Mouse (Mus musculus) adrenal gland, postnatal 4 days (tissue): ENCODE results near the gene Mrpl38. TPM values are rescaled to one million over a fixed set of nuclear protein-coding genes. Genes with fewer than 3 reads are reported as not detected.
"Not testable (repeated sequence)": the region's sequence is repeated elsewhere in the genome, so short reads cannot be mapped to it uniquely, and the experiment has no call there.

Experiments used
- DNase-seq, 2 experiments: peaks; one replicate each; pipeline ENCODE4 v3.0.0; 2021 to 2022; ENCODE audit warnings: low spot score in 2 of 2, mixed read lengths in 2 of 2
- total RNA-seq, 2 experiments: library from RNA; stranded (reverse); gene quantifications; 2 replicates each; pipeline ENCODE4 v1.2.3; 2021

The Mrpl38 gene
- total RNA-seq, 2 experiments from 2014 or later, result 75.4 to 81.6 TPM

DNA sequence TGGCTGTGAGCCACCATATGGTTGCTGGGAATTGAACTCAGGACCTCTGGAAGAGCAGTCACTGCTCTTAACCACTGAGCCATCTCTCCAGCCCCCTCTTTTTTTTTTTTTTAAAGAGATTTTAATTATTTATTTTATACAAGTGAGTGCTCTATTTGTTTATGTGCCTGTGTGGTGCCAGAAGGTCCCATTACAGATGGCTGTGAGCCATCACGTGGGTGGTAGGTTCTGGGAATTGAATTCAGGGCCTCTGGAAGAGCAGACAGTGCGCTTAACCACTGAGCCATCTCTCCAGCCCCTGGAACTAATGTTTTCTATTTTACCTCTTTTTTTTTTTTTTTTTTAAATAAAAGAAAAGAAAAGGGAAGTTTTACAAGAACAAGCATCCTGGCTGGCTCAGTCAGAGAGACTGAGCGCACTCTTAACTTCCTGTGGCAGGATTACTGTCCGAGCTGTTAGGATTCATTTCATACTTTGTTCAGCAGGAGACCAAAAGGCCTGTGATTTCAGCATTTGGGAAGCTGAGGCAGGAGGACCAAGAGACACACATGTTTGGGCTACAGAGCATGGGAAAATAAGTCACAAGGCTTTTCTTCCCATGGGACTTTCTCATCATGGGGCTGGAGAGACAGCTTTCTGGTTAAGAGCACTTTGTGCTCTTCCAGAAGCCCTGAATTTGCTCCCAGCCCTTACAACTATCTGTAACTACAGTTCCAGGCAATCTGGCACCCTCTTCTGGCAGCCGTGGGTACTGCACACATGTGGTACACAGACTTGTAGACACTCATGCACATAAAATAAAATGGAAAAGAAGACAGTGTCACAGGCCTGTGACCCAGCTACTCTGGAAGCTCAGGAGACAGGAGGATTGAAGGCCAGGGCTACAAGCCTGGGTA lies 42.2 kb downstream of the Mrpl38 start:
- DNase-seq, result no peak

DNA sequence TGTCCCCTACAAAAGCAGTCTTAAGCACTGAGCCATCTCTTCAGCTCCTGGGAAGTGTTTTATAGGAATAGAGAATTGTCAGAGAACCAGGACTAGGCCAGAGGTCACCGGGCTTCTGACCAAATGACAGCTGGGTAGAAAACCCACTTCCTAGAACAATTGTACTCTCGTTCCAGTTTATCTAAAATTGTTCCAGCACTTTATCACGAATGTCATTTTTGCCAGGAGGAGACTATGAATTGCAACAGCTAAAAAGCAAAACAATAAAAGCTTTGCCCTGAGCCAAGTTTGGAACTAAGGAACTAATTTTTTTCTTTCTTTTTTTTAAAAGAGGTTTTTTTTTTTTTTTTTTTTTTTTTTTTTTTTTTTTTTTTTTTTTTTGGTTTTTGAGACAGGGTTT lies 43.1 kb downstream of the Mrpl38 start:
- DNase-seq, result no peak

DNA sequence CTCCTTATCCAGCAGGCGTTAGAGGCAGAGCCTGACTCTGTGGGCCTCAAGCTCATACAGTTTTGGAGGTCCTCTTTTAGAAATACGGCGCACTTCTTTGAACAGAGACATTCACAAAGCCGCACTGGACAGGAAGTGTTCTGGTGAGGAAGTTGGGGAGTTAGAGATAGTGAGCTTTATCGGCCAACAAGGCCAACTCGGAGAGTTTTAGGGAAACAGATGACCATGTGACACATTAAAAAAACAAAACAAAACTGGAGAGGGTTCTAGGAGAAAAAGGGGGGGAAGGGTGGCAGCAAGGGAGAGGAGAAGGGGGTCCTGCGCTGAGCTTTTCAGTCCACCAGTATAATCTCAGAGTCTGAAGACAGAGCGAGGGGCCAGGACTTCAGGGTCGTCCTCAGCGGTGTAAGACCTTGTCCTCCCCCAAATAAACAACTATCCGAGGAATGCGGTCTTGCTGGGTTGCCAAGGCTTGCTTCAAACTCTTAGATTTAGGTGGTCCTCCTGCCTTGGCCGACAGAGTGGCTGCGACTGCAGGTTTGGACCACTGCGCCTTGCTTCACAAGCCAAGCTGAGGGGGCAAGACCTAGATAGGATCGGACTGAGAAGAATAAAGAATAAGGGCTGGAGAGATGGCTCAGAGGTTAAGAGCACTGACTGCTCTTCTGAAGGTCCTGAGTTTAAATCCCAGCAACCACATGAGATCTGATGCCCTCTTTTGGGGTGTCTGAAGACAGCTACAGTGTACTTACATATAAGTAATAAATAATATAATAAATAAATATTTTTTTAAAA lies 44.7 kb downstream of the Mrpl38 start:
- DNase-seq, result no peak

DNA sequence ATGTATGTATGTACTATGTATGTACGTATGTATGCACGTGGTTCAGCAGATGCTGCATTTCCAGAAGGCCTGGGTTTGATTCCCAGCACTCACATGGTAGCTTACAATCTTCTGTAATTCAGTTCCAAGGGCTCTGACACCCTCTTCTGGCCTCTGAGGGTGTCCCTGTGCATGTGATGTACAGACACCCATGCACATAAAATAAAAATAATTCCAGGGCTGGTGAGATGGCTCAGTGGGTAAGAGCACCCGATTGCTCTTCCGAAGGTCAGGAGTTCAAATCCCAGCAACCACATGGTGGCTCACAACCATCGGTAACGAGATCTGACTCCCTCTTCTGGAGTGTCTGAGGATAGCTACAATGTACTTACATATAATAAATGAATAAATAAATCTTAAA lies 45.7 kb downstream of the Mrpl38 start:
- DNase-seq, result not testable (repeated sequence)

DNA sequence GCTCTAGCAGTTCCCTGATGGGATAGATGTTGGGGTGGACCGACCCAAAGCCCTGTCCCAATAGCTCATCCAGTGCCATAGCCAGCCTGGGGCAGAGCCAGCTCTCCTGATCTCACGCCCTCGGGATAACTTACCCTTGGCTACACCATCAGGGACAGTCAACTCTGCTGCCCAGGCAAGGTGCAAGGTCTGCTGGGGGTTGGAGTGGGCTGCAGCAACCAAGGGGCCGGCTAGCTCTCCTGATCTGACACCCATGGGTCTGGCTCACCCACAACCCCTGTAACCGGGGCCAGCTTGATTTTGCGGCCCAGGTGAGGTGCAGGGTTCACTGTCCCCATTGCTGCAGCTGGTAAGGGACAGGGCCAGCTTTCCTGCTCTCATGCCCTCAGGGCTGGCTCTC lies 47.1 kb downstream of the Mrpl38 start:
- no peak for DNase-seq

DNA sequence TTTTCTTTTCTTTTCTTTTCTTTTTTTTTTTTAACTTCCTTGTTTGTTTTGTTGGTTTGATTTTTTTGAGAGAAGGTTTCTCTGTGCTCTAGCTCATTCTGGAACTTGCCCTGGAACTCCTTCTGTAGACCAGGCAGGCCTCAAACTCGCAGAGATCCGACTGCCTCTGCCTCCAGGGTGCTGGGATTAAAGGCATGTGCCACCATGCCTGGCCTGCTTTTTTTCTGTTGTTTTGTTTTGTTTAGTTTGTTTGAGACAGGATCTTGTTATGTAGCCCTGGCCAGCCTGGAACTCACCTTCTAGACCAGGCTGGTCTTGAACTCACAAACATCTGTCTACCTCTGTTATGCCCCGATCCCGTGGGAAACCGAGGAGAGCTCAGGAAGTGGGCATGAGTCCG lies 49.1 kb downstream of the Mrpl38 start:
- no peak for DNase-seq

DNA sequence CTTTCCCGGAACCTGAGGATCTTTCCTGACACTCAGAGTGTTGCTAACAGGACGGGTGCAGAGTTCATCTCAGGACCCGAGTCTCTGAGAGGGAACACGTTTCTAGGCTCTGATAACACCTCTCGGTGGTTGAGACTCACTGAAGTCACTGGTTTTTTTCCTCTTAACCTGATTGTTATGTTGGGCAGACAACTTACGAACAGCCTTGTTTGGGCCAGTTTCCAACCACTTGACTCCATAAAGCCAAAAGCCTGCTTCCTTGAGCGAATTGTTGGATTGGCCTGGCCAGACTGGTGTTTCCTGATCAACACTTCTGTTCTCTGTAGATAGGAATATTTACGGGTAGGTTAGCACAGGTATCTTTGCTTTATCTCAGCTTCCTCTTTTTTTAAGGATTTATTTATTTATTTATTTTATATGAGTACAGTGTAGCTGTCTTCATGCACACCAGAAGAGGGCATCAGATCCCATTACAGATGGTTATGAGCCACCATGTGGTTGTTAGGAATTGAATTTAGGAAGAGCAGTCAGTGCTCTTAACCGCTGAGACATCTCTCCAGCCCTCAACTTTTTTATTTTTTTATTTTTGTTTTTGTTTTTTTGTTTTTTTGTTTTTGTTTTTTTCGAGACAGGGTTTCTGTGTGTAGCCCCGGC lies 49.8 kb downstream of the Mrpl38 start:
- no peak for DNase-seq

DNA sequence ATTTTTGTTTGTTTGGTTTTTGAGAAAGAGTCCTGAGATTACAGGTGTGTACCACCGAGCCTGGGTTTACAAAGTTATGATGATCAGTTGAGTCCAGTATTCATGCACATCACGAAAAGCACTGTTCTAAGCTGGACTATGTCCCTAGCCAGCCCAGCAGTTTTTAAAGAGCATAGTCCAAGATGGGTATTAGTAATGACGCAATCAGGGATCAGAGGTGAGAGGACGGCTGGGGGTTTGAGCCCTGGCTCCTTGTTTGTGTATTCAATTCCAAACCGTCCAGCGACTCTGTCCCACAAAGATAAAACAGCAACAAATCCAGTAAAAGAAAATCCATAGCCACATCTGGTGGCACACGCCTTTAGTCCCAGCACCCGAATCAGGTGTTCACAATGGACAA lies 50.5 kb downstream of the Mrpl38 start:
- DNase-seq, result no peak

DNA sequence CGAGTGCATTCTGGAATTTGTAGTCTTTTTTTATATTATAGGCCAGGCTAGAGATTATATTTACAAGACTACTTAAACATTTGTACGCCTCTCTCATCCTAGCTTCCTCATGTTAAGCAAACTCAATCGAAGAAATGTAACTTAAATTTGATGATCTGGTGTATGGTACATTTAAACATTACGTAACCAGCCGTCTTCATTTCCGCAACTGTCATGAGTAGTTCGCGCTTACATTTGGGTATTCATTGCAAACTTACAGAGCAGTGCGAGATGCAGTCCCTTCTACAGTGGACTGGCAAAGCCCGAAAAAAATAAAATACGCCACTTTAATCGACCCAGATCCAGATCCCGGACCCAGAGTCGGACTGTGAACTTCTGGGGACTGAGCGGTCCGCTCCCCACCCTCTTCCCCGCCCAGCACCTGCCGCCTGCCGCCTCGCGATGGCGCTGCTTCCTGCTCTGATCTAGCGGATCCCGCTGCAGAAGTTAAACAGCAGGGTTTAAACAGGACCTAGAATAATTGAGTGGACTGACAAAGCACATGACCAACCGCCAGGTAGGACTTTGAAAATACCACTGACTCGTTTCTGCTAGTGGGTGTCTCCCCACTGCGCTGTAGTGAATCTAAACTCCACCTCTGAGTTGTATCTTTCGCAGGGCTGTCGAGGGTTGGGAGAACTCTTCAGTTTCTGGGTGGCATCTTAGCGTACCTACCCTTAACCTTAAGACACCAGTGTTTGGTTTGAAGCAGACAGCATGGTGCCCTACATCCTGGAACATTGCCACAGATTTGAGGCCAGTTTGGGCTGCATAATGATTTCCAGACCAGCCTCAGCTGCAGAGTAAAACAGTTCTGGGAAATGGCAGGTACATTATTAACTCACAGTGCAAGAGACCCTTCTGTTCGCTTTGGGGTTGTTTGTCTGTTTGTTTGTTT lies 51.2 kb downstream of the Mrpl38 start:
- peak; percentile 69 to 75 for DNase-seq

DNA sequence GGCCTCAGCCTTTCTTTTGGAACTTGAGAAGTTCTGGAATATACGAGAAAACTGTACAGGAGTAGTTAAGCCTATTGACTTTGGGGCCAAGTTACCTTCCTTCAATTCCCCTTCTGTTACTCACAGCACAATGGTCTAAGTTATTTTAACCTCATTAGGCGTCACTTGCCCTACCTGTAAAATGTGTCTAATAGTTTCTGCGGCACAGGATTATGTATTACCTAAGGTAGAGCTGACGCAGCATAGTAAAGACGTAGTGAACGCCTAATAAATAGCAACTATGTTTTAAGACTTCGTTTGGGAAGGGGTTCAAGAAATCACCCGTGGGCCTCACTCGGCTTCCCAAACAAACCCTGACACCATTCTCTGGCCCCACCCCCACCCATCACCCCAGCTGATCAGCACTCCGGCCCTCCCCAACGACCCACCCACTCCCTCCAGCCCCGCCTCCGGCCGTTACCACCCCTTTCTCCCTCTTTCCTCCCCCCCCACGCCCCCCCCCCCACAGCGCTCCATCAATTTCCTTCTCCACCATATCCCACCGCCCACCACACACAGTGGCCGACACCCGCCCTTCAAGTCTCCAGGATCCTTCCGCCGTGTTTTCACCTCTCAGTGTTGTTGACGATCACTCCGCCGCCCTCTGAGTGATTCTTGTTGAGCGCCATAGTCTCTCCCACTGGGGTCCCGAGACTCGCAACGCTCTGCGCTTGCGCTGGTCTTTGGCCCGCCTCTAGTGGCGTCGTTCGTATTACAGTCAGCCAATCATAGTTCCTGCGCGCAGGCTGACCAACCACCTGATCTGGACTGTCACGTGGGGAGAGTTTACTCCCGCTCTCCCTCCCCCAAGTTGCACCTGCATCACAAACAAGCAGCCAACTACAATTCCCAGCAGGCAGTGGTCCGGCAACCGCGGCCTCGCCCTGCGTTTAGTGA lies 52.1 kb downstream of the Mrpl38 start, which contains the start of gene Wbp2:
TSS of gene Wbp2 (minus strand) at position 738 of the 936 bp plus-strand sequence.
- peak; percentile 83 to 92 for DNase-seq

DNA sequence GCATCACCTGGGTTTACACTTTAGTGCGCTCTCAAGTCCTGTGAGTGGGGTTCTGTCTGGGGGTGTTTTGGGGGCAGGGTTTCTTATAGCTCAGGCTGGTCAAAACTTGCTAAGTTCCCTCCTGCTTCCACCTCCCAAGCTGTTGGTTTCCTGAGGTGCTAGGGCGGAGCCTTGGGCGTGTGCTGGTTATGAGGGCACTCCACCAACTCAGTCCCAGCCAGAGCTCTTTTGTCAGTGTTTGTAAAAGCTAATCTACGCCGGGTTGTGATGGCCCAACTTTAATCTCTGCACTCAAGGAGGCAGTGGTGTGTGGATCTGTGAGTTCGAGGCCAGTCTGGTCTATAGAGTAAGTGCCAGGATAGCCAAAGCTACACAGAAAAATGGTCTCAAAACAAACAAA lies 54.5 kb downstream of the Mrpl38 start:
- DNase-seq, result no peak

DNA sequence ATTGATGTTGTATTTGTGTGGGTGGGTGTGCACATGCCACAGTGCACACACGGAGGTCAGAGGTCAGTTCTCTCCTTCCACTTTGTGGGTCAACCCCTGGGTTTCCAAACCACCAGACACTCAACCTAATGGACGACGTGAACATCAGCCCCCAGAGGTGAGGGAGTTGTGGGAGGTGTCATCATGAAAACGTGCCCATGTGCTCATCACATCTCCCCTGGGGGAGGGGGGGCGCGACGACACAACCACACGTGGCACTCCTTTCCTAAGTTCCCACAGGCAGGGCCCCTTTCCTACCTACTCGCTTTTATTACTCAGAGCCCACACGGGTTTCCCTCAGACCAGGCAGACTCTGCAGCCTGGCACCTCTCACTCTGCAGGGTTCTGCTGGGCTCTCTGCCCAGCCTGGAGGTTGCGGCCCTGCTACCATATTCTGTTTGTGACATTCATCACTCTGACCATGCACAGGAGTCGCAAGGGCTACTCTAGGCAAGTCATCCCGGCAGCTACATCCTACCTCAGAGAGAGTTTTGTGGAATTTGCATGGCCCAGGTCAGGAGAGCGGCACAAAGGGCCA lies 55.5 kb downstream of the Mrpl38 start:
- DNase-seq, result no peak

Other genes starting within 250 kb of the Mrpl38 start
- 1 to 10 TPM; 2.1 to 2.3 TPM for gene Smim5, start 238.9 kb downstream of the Mrpl38 start, total RNA-seq
- gene Smim6, start 226.9 kb downstream of the Mrpl38 start, total RNA-seq, result 1 to 10 TPM in 1 of 2 experiments, not detected in 1; 1.8 TPM
- gene Sap30bp, start 205.6 kb downstream of the Mrpl38 start, total RNA-seq, result 10 to 100 TPM; 44.9 to 51.5 TPM
- gene Recql5, start 205.4 kb downstream of the Mrpl38 start, total RNA-seq, result 10 to 100 TPM; 28.6 to 28.8 TPM
- 1 to 10 TPM; 5.0 to 8.7 TPM for gene Itgb4, start 164.2 kb downstream of the Mrpl38 start, total RNA-seq
- gene Galk1, start 126.1 kb downstream of the Mrpl38 start, total RNA-seq, result 10 to 100 TPM; 70.2 to 88.6 TPM
- 100 to 1,000 TPM; 751 to 846 TPM for gene H3f3b, start 110.9 kb downstream of the Mrpl38 start, total RNA-seq
- gene Unk, start 108.5 kb downstream of the Mrpl38 start, total RNA-seq, result 10 to 100 TPM; 41.3 to 45.5 TPM
- gene Unc13d, start 60.9 kb downstream of the Mrpl38 start, total RNA-seq, result 1 to 10 TPM; 1.1 to 2.4 TPM
- gene Wbp2, start 51.9 kb downstream of the Mrpl38 start, total RNA-seq, result 100 to 1,000 TPM; 126 to 136 TPM
- 10 to 100 TPM; 21.3 to 23.9 TPM for gene Trim47, start 11.7 kb downstream of the Mrpl38 start, total RNA-seq
- gene Trim65, start 7.7 kb downstream of the Mrpl38 start, total RNA-seq, result 1 to 10 TPM; 8.2 to 8.5 TPM
- 10 to 100 TPM; 57.7 to 63.5 TPM for gene Fbf1, start 29.3 kb upstream of the Mrpl38 start, total RNA-seq
- 10 to 100 TPM; 31.6 to 32.9 TPM for gene Ten1, start 60.0 kb upstream of the Mrpl38 start, total RNA-seq
- 100 to 1,000 TPM; 100 to 111 TPM for gene Acox1, start 60.2 kb upstream of the Mrpl38 start, total RNA-seq
- gene Evpl, start 99.2 kb upstream of the Mrpl38 start, total RNA-seq, result 1 to 10 TPM; 2.2 to 4.3 TPM
- gene Srp68, start 135.3 kb upstream of the Mrpl38 start, total RNA-seq, result 10 to 100 TPM; 79.7 to 81.2 TPM
- gene Galr2, start 142.1 kb upstream of the Mrpl38 start, total RNA-seq, result under 1 TPM; 0.20 to 0.28 TPM
- 10 to 100 TPM; 80.2 to 88.5 TPM for gene Exoc7, start 168.4 kb upstream of the Mrpl38 start, total RNA-seq
- gene Foxj1, start 196.5 kb upstream of the Mrpl38 start, total RNA-seq, result under 1 TPM; 0.37 to 0.90 TPM